Mouse (Mus musculus) lung, postnatal 36 days (tissue): Measurements from ENCODE around the gene Gmfg.

ENCODE experiments used
- DNase-seq: peaks from one replicate; pipeline ENCODE4 v3.0.0; 2022; ENCODE audit warnings: mixed read lengths

Gene Gmfg

GRCm38 (mm10) chr7:28436932-28437570 lies at the start of gene Gmfg:
Gene Gmfg, plus strand, starts transcription at chr7:28437447.
- DNase-seq = peak; percentile 95

DNA sequence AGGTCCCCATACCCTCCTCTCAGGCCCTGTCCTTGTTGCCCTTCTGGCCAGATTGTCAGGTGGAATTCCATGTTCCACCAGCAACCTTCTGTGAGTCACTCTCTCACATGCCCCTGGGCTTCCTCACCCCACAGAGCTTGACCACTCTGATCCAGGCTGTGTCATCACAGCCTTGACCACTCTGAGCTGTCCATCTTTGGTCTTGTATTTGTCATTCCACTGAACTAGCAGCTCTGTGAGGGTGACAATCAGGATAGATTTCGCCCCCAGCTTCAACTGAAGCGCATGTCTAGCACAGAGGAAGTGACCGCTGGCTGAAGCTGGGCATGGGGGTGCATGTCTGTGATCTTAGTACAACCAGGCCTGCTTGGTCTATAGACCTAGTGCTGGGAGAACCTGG lies 46.9 kb upstream of the Gmfg start:
- DNase-seq = no peak

- DNase-seq = peak; percentile 99
Observed at GRCm38 (mm10) chr7:28392429-28393271, 44.6 kb upstream of the Gmfg start, which contains the start of the genes Med29 and Paf1. Gene Med29, minus strand, starts transcription at chr7:28392708. Gene Paf1, plus strand, starts transcription at chr7:28392951.

- DNase-seq = no peak
Observed at GRCm38 (mm10) chr7:28393272-28393951, 43.8 kb upstream of the Gmfg start.

DNA sequence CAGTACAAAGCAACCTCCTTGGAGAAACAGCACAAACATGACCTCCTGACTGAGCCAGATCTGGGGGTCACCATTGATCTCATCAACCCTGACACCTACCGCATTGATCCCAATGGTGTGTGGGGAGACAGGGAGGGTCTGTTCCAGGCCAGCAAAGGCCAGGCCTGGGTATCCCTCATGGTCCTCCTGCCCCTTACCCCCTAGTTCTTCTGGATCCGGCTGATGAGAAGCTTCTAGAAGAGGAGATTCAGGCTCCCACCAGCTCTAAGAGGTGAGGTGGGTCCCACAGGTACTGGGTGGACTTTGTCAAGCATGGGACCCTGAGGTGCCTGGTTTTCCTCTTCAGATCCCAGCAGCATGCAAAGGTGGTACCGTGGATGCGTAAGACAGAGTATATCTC lies 41.8 kb upstream of the Gmfg start:
- no peak for DNase-seq

DNA sequence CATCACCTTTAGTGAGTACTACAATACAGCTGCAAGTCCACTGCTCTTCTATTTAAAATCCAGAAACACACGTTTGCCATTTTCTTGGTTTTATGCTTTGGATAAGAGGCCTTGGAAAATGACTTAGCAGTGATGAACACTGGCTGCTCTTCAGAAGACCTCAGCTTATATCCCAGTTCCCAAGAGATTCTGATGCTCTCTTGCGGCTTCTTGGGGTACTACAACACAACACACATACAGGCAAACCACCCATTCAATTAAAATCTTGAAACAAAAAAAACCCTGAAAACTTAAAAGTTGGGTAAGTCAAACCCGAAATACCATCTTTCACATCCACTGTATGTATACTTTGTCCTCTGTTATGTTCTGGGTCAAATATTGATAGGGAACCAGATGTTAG lies 39.2 kb upstream of the Gmfg start:
- DNase-seq = peak; percentile 59

DNA sequence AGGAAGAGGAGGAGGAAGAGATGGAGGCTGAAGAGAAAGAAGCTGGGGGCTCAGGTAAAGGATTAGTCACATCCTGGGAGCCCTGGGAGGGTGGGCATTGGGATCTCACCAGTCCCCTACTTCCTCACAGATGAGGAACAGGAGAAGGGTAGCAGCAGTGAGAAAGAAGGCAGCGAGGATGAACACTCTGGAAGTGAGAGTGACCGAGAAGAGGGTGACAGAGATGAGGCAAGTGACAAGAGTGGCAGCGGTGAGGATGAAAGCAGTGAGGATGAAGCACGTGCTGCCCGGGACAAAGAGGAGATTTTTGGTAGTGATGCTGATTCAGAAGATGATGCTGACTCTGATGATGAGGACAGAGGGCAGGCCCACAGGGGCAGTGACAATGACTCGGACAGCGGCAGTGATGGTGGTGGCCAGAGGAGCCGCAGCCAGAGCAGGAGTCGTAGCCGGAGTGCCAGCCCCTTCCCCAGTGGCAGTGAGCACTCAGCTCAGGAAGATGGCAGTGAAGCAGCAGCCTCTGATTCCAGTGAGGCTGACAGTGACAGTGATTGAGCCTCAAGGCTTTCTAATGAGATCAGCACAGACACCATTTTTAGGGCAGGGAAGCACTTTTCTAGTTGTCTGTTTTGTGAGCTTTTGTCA lies 38.4 kb upstream of the Gmfg start:
- no peak for DNase-seq

DNA sequence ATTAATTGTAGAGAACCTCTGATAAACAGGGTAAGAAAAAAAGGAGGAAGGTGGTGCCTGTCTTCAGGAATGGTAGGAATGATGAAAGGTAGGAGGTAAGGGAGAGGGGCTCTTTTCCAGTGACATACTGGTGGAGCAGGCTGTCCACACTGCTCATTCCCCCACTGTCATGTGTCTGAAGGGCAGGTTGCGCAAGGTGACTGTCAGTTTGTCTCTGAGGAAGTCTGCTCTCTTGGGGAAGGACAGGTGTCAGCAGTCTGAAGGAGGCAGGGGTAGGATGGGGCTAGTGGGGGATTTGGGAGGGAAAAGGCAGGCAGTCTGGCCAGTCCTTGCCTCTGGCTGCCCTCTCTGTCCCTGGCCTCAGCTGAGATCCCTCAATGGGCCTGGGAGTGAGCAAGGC lies 36.2 kb upstream of the Gmfg start:
- no peak for DNase-seq

GRCm38 (mm10) chr7:28401942-28402341 lies 35.3 kb upstream of the Gmfg start:
- no peak for DNase-seq

GRCm38 (mm10) chr7:28410841-28411475 lies 26.3 kb upstream of the Gmfg start:
- DNase-seq = peak; percentile 83

DNA sequence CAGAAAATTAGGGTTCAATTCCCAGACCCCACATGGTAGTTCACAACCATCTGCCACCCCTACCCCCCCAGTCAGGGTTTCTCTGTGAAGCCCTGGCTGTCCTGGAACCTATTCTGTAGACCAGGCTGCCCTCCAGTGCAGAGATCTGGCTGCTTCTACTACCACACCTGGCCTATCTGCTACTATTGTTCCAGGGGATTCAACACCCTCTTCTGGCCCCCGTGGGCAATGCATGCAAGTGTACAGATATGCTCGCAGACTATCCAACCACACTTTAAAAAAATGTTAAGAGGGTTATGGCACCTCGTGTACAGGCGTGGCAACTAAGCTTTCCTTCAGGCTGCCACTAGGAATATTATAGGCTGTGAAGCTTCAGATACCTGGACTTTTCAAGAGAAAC lies 24.4 kb upstream of the Gmfg start:
- DNase-seq = no peak

- DNase-seq = no peak
Observed at GRCm38 (mm10) chr7:28417368-28417767, 19.9 kb upstream of the Gmfg start.

- peak; percentile 83 for DNase-seq
Observed at GRCm38 (mm10) chr7:28418096-28418670, 19.1 kb upstream of the Gmfg start.

GRCm38 (mm10) chr7:28419416-28419815 lies 17.8 kb upstream of the Gmfg start:
- DNase-seq = no peak

GRCm38 (mm10) chr7:28423018-28423417 lies 14.2 kb upstream of the Gmfg start:
- DNase-seq = no peak

- DNase-seq = no peak
Observed at GRCm38 (mm10) chr7:28427738-28428137, 9.5 kb upstream of the Gmfg start.

GRCm38 (mm10) chr7:28430512-28430911 lies 6.7 kb upstream of the Gmfg start:
- no peak for DNase-seq

DNA sequence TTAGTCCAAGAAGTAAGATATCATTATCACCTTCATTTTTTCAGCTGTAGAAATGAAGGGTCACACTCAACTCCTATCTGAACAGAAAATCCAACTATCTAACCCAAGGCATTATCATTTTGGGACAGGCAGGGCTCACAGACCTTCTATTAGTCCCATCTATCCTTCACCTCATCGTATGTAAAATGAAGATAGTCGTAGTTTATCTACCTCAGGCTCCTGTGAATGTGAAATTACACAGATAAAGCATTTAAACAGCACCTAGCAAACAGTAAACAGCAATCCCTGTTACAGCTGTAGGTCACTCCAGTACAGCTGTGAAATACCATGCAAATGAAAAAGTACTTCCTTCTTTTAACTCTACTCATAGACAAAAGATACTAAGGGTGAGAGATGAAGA lies 5.0 kb upstream of the Gmfg start:
- no peak for DNase-seq

GRCm38 (mm10) chr7:28435660-28436259 lies 1.5 kb upstream of the Gmfg start:
- DNase-seq = no peak

DNA sequence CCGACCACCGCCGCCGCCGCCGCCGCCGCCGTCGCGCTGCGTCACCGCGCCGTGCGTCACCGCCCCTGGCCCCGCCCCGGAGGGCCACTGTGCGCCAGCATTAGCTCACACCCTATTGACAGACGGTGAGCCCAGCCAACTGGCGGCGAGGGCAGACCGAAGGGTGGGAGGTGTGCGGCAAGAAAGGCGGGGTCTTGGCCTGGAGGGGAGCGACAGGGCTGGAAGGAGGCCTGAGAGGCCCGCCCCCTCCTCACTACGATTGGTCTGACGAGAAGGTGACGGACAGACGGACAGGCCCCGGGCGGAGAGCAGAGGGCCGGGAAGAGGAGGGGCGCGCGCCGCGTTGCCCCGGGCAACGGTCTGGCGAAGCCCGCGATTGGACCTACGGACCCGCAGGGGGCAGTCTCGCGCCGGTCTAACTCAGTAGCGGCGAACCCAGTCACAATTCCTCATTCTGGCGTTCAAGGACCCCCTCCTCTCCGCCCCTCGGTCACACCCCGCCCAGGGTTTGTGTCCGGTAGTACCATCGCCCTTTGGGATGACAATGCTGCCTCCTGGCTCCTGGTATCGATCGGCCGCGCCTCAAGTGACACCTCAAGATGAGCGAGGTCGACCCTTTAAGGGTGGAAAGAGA lies 859 bp upstream of the Gmfg start:
- peak; percentile 100 for DNase-seq

DNA sequence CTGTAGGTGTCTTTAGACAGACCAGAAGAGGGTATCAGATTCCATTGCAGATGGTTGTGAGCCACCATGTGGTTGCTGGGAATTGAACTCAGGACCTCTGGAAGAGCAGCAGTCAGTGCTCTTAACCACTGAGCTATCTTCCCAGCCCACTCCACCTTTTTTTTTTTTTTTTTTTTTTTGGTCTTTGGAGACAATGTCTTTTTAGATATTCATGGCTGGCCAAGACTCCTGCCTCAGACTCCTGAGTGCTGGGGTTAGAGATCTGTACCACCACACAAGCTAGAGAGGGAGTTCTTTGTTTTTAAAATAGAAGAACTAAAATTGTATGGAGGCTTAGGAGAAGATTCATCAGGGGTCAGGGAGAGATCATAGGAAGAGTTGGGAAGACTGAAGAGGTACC lies 717 bp downstream of the Gmfg start:
- no peak for DNase-seq
